Mouse (Mus musculus): ENCODE data around the gene Gm44965.

- no peak for TF ChIP-seq EP300 (IDR thresholded peaks at IDR 0.05; ENCODE audit: low read depth)
- TF ChIP-seq CTCF (IDR thresholded peaks at IDR 0.05; ENCODE audit: low read depth): no peak
Measured at GRCm38 (mm10) chr6:48555956-48556355, 37.8 kb upstream of the Gm44965 start.
